Mouse (Mus musculus): ENCODE data around the gene Camta2. TPM values are rescaled to one million over a fixed set of nuclear protein-coding genes. Genes with fewer than 3 reads are reported as not detected.

The Camta2 gene
- polyA plus RNA-seq, 1 experiment = 35.7 TPM

GRCm38 (mm10) chr11:70646691-70647650 is 40.9 kb downstream of the Camta2 start, which contains the start of the genes Rnf167 and Slc25a11:
Rnf167 (plus strand) TSS chr11:70647235.
Slc25a11 (minus strand) TSS chr11:70647479.
- peak within 1 kb of the TSS; percentile 81 for H3K4me3 ChIP-seq (replicated peaks; ENCODE audit: extremely low read depth, low read depth, low read length)
- DNase-seq = peak; percentile 92
- WGBS = under 1% methylated on average over 63 of the region's 63 CpGs
- H3K4me1 ChIP-seq (ENCODE audit: control insufficient read depth, insufficient read depth, low read length) = peaks cover 17% of the 10 kb centered on the region
- TF ChIP-seq CTCF (IDR thresholded peaks at IDR 0.05; ENCODE audit: insufficient read depth, low read length) (no peak), POLR2A (IDR thresholded peaks at IDR 0.05; ENCODE audit: borderline replicate concordance, extremely low read depth, low read depth, low read length) (peak; percentile 96; the same call in 1 of the 2 replicates)

GRCm38 (mm10) chr11:70646259-70646555 is 41.7 kb downstream of the Camta2 start:
- TF ChIP-seq CTCF (IDR thresholded peaks at IDR 0.05; ENCODE audit: insufficient read depth, low read length) (no peak), POLR2A (IDR thresholded peaks at IDR 0.05; ENCODE audit: borderline replicate concordance, extremely low read depth, low read depth, low read length) (no peak)
- peaks cover 16% of the 10 kb centered on the region for H3K4me1 ChIP-seq (ENCODE audit: control insufficient read depth, insufficient read depth, low read length)
- 21% methylated on average over 3 of the region's 3 CpGs for WGBS
- peak overlapping the region; percentile 74 for H3K4me3 ChIP-seq (replicated peaks; ENCODE audit: extremely low read depth, low read depth, low read length)
- DNase-seq = no peak

- Histone ChIP-seq H3K4me3 (replicated peaks; ENCODE audit: extremely low read depth, low read depth, low read length) (no peak overlapping the region), H3K4me1 (ENCODE audit: control insufficient read depth, insufficient read depth, low read length) (peaks cover 12% of the 10 kb centered on the region)
- TF ChIP-seq CTCF (IDR thresholded peaks at IDR 0.05; ENCODE audit: insufficient read depth, low read length) = no peak
- no peak for TF ChIP-seq POLR2A (IDR thresholded peaks at IDR 0.05; ENCODE audit: borderline replicate concordance, extremely low read depth, low read depth, low read length)
- WGBS = 82% methylated on average over 12 of the region's 12 CpGs
- DNase-seq = no peak
Observed at GRCm38 (mm10) chr11:70645461-70646258, 42.2 kb downstream of the Camta2 start.

DNA sequence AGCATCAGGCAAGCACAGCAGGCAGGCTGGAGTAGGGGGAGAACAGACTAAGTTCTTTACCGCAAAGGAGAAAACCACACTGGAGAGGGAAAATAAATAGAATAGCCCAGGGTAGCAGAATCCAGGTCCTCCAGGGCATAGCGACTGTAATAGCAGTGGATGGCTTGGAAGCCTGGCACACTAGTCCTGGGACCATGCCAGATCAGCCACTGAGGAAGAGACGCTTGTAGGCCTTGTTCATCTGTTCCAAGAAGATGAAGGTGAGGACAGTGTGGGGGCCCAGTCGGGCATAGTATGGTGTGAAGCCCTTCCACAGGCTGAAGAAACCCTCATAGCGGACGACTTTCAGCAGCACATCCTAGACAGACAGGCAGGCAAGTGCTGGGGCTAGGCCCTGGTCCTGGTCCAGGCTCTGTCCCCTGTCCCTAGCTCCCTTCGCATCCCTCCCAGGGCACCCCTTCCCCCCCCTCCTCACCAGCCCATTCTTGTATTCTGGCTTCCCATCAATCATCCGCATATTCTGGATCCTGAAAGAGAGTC is 43.3 kb downstream of the Camta2 start:
- 94% methylated on average over 8 of the region's 8 CpGs for WGBS
- DNase-seq = no peak
- TF ChIP-seq CTCF (IDR thresholded peaks at IDR 0.05; ENCODE audit: insufficient read depth, low read length) (no peak), POLR2A (IDR thresholded peaks at IDR 0.05; ENCODE audit: borderline replicate concordance, extremely low read depth, low read depth, low read length) (no peak)
- H3K4me1 ChIP-seq (ENCODE audit: control insufficient read depth, insufficient read depth, low read length) = peaks cover 11% of the 10 kb centered on the region
- no peak overlapping the region for H3K4me3 ChIP-seq (replicated peaks; ENCODE audit: extremely low read depth, low read depth, low read length)

DNA sequence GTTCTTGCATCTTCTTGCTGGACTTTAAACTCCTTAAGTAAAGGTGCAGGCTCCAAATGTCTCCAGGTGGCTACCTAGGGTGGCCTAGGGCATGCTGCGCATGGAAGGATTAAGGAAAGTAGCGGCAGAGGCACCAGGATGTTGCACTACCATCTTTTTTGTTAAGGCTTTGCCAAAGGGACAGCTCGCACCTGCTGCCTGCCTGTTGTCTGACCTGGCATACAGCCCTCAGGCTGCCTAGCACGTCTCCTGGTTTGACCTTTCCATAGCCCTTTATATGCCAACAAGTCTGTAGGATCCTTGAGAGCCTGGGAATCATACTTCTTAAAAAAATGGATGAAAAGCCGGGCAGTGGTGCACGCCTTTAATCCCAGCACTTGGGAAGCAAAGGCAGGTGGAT is 44.9 kb downstream of the Camta2 start:
- no peak for DNase-seq
- 88% methylated on average over 6 of the region's 6 CpGs for WGBS
- Histone ChIP-seq H3K4me3 (replicated peaks; ENCODE audit: extremely low read depth, low read depth, low read length) (no peak overlapping the region), H3K4me1 (ENCODE audit: control insufficient read depth, insufficient read depth, low read length) (peaks cover 4% of the 10 kb centered on the region; the same call in 1 of the 2 replicates)
- no peak for TF ChIP-seq POLR2A (IDR thresholded peaks at IDR 0.05; ENCODE audit: borderline replicate concordance, extremely low read depth, low read depth, low read length)
- no peak for TF ChIP-seq CTCF (IDR thresholded peaks at IDR 0.05; ENCODE audit: insufficient read depth, low read length)

GRCm38 (mm10) chr11:70641241-70641640 is 46.7 kb downstream of the Camta2 start:
- WGBS = 69% methylated on average over 7 of the region's 7 CpGs
- no peak overlapping the region for H3K4me3 ChIP-seq (replicated peaks; ENCODE audit: extremely low read depth, low read depth, low read length)
- H3K4me1 ChIP-seq (ENCODE audit: control insufficient read depth, insufficient read depth, low read length) = peaks cover 4% of the 10 kb centered on the region; the same call in 1 of the 2 replicates
- TF ChIP-seq POLR2A (IDR thresholded peaks at IDR 0.05; ENCODE audit: borderline replicate concordance, extremely low read depth, low read depth, low read length) = no peak
- TF ChIP-seq CTCF (IDR thresholded peaks at IDR 0.05; ENCODE audit: insufficient read depth, low read length) = no peak
- no peak for DNase-seq

DNA sequence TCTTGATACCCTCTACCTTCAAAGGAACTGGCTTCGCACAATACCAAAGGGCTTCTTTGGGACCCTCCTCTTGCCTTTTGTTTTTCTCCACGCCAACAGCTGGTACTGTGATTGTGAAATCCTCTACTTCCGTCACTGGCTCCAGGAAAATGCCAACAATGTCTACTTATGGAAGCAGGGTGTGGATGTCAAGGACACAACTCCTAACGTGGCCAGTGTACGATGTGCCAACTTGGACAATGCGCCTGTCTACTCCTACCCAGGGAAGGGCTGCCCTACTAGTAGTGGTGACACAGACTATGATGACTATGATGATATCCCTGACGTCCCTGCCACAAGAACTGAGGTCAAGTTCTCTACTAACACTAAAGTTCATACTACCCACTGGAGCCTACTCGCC is 47.9 kb downstream of the Camta2 start:
- no peak for DNase-seq
- no peak for TF ChIP-seq CTCF (IDR thresholded peaks at IDR 0.05; ENCODE audit: insufficient read depth, low read length)
- H3K4me3 ChIP-seq (replicated peaks; ENCODE audit: extremely low read depth, low read depth, low read length) = no peak overlapping the region
- 45% methylated on average over 8 of the region's 8 CpGs for WGBS
- H3K4me1 ChIP-seq (ENCODE audit: control insufficient read depth, insufficient read depth, low read length) = no peaks in the 10 kb centered on the region

GRCm38 (mm10) chr11:70638714-70639278 is 49.1 kb downstream of the Camta2 start, which contains the start of gene Gp1ba:
Gp1ba (plus strand) TSS chr11:70639122.
- DNase-seq = no peak
- Histone ChIP-seq H3K4me1 (ENCODE audit: control insufficient read depth, insufficient read depth, low read length) (no peaks in the 10 kb centered on the region), H3K4me3 (replicated peaks; ENCODE audit: extremely low read depth, low read depth, low read length) (no peak within 1 kb of the TSS)
- 20% methylated on average over 5 of the region's 5 CpGs for WGBS
- TF ChIP-seq CTCF (IDR thresholded peaks at IDR 0.05; ENCODE audit: insufficient read depth, low read length) = no peak
- TF ChIP-seq POLR2A (IDR thresholded peaks at IDR 0.05; ENCODE audit: borderline replicate concordance, extremely low read depth, low read depth, low read length) = no peak

DNA sequence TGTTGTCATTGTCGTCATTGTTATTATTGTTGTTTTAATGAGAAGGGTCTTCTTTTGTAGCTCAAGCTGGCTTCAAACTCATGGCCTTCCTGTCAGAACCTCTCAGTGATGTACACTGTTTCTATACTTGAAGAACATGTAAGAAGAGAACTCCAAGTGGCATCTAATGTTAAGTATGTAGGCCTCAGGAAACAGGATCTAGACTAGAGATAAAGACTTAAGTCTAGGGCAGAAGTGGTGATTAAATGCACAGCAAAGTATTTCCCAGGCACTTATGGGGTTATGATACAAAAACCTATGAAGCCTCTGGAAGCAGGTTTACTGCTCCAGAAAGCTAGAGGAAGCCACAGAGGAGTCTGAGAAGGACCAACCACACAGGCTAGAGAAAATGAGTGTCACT is 49.6 kb downstream of the Camta2 start:
- 88% methylated on average over 1 of the region's 1 CpGs for WGBS
- TF ChIP-seq POLR2A (IDR thresholded peaks at IDR 0.05; ENCODE audit: borderline replicate concordance, extremely low read depth, low read depth, low read length) (no peak), CTCF (IDR thresholded peaks at IDR 0.05; ENCODE audit: insufficient read depth, low read length) (no peak)
- Histone ChIP-seq H3K4me1 (ENCODE audit: control insufficient read depth, insufficient read depth, low read length) (no peaks in the 10 kb centered on the region), H3K4me3 (replicated peaks; ENCODE audit: extremely low read depth, low read depth, low read length) (no peak overlapping the region)
- DNase-seq = no peak

Measured in lung, adult 2 months (tissue).